Mouse (Mus musculus): ENCODE results near the gene Qtrt1.

Gene Qtrt1

GRCm38 (mm10) chr9:21411669-21412550 lies at the start of gene Qtrt1:
Qtrt1 (plus strand) TSS chr9:21411837.
- DNase-seq (ENCODE audit: low read depth, low spot score) = peak; percentile 85

DNA sequence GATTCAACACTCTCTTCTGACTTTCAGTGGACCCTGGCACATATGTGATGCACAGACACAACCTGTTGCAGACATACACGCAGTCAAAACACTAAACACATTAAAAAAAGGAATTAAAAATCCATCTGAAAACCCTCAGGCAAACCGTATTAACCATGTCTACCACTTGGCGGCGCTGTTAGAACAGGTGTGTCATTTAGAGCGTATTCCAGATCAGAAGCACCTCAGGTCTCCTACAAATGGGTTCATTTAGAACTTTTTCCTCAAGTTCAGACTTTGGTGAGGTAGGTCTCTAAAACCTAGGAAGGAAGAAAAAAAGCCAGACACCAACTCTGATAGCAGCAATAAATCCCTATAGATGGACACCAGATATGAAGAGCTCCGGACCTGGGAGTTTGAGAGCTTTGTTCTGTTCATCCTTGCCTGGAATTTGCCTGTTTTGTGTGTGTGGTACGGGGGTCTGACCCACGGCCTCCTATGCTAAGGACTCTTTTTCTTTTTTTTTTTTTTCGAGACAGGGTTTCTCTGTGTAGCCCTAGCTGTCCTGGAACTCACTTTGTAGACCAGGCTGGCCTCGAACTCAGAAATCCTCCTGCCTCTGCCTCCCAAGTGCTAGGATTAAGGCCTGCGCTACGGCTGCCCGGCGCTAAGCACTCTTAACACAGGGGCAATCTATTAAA lies 45.0 kb upstream of the Qtrt1 start:
- peak; percentile 45 for DNase-seq (ENCODE audit: low read depth, low spot score)

- peak; percentile 100 for DNase-seq (ENCODE audit: low read depth, low spot score)
Observed at GRCm38 (mm10) chr9:21367357-21368111, 44.1 kb upstream of the Qtrt1 start, which contains the start of gene Ilf3. Ilf3 (plus strand) TSS chr9:21367871.

DNA sequence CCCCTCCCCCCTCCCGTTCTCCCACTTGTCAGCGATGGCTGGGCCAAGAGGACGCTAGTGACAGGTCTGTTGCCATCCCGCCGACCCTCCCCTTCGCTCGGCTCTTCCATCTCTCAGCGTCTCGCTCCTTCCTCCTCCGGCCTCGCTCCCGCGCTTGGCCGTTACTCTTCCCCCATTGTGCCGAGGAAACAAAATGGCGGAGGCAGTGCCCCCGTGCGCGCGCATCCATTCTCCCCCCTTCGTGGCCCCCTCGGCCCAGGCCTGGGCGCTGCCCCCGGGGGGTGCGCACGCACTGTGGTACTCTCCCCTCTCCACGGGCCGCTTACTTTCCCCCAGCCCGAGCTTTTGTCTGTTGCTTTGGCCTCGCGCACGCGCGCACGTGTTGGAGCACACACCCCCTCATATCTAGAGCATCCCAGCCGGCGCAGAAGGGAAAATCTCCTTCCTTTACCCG lies 43.5 kb upstream of the Qtrt1 start:
- DNase-seq (ENCODE audit: low read depth, low spot score) = peak; percentile 49

GRCm38 (mm10) chr9:21369080-21369479 lies 42.6 kb upstream of the Qtrt1 start:
- DNase-seq (ENCODE audit: low read depth, low spot score) = no peak

DNA sequence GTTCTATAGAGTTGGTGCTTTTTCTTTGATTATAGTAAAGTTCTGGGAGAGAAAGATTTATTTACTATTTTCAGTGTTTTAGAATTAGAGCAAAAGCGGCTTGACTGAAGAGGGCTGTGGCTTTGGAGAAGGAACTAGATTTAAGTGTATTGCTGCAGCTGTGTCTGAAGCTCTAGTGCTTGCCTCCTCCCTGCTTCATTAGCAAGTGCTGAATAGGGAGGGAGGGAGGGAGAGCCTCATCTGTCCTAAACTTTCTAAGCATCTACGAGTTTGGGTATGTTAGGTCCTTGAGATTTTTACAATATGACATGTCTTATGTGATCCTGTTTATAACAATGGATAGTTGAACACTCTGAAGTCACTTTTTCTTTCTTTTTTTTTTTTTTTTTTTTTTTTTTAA lies 40.8 kb upstream of the Qtrt1 start:
- no peak for DNase-seq (ENCODE audit: low read depth, low spot score)

- DNase-seq (ENCODE audit: low read depth, low spot score) = no peak
Observed at GRCm38 (mm10) chr9:21372508-21372907, 39.1 kb upstream of the Qtrt1 start.

GRCm38 (mm10) chr9:21379195-21379594 lies 32.4 kb upstream of the Qtrt1 start:
- DNase-seq (ENCODE audit: low read depth, low spot score) = no peak

DNA sequence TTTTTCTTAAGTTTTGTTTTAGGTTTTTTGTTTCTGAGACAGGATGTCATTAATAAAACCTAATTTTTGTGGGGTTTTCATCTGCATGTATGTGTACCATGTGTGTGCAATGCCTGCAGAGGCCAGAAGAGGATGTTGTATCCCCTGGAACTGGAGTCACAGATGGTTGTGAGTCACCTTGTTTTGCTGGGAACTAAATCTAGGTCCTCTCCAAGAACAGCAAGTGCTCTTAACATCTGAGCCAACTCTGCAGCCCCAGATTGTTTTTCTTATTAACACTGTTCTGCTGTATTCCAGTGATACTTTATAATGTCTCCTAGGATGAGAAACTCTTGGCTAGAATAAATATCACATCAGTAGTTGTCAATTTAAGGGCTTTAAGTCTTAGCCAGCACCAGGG lies 30.8 kb upstream of the Qtrt1 start:
- DNase-seq (ENCODE audit: low read depth, low spot score) = no peak

DNA sequence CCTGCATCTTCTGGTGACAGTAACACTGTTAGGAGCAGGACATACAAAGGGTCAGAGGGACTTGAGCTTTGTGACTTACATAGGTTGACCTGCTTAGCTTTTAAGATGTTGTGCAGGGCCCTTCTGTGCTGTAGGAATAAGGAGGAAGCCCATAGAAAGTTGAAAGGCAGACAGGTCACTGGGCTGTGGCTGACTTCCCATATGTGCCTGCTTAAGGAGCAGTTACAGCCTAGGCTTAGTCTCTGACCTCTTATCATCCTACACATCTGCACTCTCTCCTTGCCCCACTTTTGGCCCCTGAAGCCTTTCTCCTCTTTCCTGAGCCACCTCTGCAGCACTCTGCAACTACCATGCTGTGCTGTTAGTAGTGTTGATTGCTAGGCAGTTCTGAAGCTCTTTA lies 27.7 kb upstream of the Qtrt1 start:
- no peak for DNase-seq (ENCODE audit: low read depth, low spot score)

- DNase-seq (ENCODE audit: low read depth, low spot score) = no peak
Observed at GRCm38 (mm10) chr9:21392646-21393175, 18.9 kb upstream of the Qtrt1 start.

GRCm38 (mm10) chr9:21395692-21396091 lies 15.9 kb upstream of the Qtrt1 start:
- no peak for DNase-seq (ENCODE audit: low read depth, low spot score)

- DNase-seq (ENCODE audit: low read depth, low spot score) = no peak
Observed at GRCm38 (mm10) chr9:21397170-21397569, 14.5 kb upstream of the Qtrt1 start.

DNA sequence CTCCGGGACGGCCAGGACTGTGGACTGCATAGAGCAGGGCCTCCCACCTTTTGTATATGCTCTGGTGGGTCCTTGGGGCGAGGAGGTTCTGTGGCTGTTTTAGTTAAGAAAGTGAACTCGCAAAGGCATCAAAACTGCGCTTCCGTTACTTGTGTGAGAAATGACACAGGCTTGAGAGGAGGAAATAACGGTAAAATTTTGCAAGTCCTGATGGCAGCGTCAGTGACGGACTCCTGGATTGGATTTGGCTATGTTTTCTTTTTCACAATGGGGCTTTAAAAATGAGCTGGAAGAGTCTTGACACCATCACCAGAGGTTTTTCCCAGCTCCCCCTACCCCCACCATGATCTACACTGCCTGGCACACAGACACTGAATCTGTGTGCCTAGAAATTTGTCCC lies 10.6 kb upstream of the Qtrt1 start:
- no peak for DNase-seq (ENCODE audit: low read depth, low spot score)

DNA sequence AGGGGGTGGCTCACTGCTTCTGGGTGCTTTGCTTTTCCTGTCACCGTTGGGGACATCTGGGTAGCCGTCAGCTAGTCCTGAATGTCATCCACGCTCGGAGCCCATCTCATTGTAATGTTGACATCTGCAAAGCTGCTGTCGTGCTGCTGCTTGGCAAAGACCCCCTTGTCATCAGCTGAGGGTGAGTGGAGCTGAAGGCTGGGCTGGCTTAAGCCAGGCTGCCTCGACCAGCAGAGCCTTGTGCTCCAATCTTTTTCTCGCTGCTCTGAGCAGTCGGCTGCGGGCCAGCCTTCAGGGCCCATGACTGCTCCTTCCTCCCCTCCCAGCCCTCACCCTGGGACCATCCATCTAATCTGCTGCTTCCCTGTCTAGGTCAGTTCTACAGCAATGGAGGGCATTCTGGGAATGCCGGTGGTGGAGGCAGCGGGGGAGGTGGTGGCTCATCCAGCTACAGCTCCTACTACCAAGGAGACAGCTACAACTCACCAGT lies 8.8 kb upstream of the Qtrt1 start:
- no peak for DNase-seq (ENCODE audit: low read depth, low spot score)

GRCm38 (mm10) chr9:21403745-21404144 lies 7.9 kb upstream of the Qtrt1 start:
- DNase-seq (ENCODE audit: low read depth, low spot score) = no peak

DNA sequence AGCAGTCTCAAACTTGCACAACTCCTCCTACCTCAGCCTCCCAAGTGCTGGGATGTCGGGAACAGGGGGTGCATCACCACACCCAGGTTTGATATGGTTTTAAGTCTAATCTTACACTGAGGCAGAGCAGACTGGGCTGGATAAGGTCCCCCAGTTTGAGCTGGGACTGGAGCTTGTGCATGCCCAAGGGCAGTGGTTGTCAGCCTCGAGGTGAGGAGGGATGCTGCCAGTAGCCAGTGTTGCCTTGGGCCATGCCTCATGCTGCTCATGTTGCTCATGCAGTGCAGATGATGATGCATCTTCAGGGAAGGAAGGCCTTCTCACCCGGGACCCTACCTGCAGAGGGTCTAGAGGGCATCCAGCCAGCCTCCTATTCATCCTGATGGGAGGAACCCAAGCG lies 6.1 kb upstream of the Qtrt1 start:
- no peak for DNase-seq (ENCODE audit: low read depth, low spot score)

- no peak for DNase-seq (ENCODE audit: low read depth, low spot score)
Observed at GRCm38 (mm10) chr9:21407951-21408350, 3.7 kb upstream of the Qtrt1 start.

GRCm38 (mm10) chr9:21408624-21409023 lies 3.0 kb upstream of the Qtrt1 start:
- DNase-seq (ENCODE audit: low read depth, low spot score) = no peak

DNA sequence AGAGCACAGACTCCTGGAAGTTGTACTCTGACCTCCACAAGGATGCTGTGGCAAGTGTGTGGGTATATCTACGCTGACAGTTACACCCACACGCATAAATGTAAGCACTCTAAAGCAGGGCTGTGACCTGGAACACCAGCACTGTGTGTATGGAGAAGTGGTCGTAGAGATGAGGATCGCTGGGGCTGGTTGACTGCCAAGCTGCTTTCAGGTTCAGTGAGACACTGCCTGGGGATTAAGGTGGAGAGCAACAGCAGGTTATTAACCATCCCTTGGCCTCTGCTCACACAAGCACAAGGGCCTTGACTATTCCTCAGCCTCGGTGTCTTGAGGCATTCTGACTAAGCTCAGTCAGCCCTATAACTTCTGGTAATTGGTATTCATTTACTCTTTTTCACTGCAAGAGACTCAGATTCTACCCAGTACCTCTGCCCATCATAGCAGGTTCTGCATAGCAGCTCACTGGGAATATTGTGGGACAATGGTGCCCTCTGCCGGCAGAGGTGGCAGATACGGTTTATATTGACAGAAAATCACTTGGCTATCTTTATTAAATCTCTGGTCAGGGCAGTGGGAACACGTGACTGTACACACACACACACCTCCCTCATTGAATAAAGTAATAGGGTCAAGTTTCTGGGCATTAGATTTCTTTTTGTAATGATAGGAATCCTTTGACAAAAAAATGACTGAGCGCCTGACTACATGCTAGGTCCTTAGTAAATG lies 1.9 kb upstream of the Qtrt1 start:
- DNase-seq (ENCODE audit: low read depth, low spot score) = peak; percentile 57

- DNase-seq (ENCODE audit: low read depth, low spot score) = no peak
Observed at GRCm38 (mm10) chr9:21417866-21418265, 6.2 kb downstream of the Qtrt1 start.

All from skeletal muscle tissue, adult 2 months (tissue).